Mouse (Mus musculus) mouse embryonic stem cell (cell line): ENCODE data around the gene Rpl7a.

ENCODE experiments used
- in situ Hi-C, 2 experiments: fragments of 300-500 bp; cut with MboI; formaldehyde crosslinking; loops; 1 replicate in 1 of 2; 3 replicates in 1 of 2; pipeline ENCODE4 v1.14.3; 2019 to 2020; ENCODE audit warnings: low sequenced_read_pairs in 2 of 2, low pct_unique_long_range_greater_than_20kb in 1 of 2, mixed read lengths in 1 of 2; ENCODE audit not compliant: unreplicated experiment in 1 of 2

The Rpl7a gene

DNA sequence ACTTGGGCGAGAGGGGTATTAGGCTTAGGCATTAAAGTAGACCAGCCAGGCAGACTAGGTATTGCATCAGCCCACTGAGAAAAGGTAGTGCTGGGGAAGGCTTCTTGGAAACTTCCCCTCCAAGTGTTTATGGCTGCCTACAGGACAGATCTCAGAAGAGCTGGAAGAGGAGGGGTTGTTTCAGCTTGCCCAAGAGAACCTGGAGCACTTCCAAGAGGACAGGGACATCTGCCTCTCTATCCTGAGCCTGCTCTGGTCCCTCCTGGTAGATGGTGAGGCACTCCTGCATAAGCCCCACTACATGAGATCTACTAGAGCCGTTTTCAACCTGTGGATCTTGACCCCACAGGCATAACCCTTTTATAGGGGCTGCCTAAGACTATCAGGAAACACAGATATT lies 39.8 kb downstream of the Rpl7a start:
- in situ Hi-C loops = no loop called here

DNA sequence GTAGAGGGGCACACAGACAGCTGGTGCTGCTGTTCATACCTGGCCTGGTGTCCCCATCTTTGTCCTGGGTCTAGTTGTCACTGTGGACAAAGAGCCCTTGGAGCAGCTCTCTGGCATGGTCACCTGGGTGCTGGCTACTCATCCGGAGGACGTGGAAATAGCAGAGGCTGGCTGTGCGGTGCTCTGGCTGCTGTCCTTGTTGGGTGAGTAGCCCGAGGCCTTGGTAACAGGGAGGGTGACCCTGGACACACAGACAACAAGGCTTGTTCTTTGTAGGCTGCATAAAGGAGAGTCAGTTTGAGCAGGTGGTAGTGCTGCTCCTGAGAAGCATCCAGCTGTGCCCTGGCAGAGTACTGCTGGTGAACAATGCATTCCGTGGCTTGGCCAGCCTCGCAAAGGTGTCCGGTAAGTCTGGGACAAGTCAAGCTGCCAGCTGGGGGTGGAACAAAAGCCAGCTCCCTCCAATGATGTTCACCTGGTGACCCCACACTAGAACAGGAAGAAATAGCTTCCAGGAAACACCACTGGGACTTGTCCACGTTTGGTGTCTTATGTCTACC lies 40.9 kb downstream of the Rpl7a start:
- in situ Hi-C loops = no loop called here

DNA sequence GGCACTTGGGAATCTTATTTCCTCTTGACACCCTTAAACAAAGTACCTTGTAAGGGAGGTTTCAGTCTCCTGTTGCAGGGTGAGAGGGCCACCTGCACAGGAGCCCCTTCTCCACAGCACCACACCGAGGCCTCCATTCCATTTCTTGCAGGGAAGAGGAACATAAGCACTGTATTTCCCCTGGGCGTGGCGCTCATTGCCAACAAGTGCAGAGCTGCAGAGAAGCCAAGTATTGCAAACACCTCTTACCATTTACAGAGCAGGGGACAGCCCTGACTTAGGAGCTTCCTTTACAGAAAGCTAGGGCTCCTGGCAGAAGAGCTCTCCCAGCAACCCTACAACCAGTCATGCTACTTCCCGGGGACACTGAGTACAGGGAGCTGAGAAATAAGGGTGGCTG lies 41.6 kb downstream of the Rpl7a start:
- in situ Hi-C loops = no loop called here

DNA sequence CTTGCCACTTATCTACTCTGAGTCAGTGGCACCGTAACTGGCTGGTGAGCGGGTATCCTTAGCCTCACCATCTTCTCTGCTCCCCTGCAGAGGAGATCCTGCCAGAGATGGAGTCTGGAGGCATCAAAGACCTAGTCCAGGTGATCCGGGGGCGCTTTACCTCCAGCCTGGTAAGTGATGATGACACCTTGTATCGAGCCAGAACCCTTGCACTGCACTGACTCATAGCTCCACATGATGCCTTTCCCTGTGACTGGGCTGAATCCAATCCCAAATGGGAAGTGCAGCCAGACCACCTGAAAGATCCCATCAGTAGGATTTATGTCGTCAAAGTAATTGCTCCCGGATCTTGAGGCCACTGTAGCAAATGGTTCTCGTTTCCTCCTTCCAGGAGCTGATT lies 42.3 kb downstream of the Rpl7a start:
- in situ Hi-C loops = no loop called here

DNA sequence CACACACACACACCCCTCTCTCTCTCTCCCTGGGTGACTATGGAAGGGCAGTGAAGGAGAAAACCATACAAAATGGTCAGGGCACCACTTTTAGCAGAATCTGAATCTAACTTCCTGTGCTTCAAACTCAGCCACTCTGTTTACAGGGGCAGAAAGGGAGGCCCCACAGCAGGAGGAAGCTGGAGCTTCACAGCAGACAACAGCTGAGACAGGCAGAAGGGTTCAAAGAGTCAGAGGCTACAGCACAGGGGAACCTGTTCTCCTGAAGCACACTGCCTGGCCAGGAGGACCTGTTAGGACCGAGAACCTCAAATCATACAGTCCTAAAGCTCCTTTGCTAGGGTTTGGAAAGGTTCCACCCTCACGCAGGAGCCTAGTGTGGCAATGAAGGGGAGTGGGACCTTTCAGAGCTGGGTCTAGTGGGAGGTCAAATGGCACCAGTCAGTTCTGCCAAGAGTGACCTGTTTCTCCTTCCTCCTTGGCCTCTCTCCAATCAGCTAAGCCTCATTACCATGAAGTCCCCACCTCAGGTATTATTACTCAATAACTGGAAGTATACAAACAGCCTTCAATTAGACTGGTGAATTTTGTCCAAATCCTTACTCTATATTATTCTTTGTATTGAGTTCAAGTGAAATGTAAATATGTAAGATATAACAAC lies 44.3 kb downstream of the Rpl7a start:
- in situ Hi-C loops = no loop called here

DNA sequence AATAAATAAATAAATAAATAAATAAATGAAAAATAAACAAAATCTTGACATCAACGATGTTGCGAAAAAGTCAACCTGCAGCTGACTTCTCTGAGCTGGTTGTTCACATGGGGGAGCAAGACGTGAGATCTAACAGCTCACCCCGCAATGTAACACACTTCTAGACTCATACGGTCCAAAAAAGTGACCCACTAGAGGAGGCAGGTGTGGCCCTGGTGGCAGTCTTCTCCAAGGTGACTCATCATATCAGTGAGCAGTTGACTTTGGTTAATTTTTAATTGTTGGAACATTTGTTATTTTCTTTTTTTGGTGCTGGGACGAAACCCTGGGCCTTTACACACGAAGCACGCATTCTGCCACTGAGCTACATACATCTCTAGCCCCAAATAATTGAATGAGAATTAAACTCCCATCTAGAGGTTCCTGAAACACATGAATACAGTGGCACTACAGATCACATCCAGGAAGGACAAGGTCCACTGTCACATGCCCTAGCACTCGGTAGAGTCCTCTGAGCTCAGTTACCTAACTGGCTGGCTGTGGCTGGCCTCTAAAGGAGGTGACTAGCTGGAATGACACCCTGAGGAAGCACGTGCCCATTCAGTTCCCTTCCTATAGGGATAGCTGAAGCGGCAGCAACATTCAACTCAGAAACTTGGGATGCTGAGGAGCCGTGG lies 46.4 kb downstream of the Rpl7a start:
- in situ Hi-C loops = no loop called here

DNA sequence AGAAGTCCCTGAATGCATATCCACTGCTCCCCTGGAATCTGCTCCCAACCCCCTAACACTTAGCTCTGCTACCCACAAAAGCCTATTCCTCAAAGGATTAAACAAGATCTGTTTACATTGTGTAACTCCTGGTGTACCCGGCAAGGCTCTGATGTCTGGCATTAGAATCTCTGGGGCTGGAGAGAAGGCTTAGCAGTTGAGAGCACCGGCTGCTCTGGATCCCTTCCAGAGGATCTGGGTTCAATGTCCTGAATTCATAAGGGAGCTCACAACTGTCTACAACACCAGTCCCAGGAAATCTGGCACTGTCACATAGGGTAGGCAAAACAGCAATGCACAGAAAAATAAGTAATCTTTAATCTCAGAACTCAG lies 46.9 kb downstream of the Rpl7a start:
- in situ Hi-C loops = no loop called here

DNA sequence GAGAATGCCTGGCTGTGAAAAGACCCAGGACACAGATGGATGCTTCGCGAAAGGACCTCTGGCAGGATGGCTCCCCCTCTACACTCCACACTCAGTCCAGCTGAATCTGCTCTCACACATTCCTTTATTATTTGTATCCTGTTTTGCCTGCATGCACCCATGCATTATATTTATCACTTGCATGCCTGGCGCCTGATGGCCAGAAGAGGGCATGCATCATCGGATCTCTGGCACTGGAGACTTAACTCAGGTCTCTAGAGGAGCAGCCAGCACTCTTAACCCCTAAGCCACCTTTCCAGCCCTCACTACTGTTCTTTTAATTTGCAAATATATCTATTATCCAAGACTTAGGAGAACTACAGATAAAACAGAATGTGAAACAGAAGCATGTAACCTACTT lies 50.2 kb downstream of the Rpl7a start:
- in situ Hi-C loops = no loop called here
